Mouse (Mus musculus): Measurements from ENCODE around the gene Itgb8. TPM values are rescaled to one million over a fixed set of nuclear protein-coding genes. Genes with fewer than 3 reads are reported as not detected.

The Itgb8 gene
- polyA plus RNA-seq, 1 experiment from 2014 or later = 4.4 TPM

DNA sequence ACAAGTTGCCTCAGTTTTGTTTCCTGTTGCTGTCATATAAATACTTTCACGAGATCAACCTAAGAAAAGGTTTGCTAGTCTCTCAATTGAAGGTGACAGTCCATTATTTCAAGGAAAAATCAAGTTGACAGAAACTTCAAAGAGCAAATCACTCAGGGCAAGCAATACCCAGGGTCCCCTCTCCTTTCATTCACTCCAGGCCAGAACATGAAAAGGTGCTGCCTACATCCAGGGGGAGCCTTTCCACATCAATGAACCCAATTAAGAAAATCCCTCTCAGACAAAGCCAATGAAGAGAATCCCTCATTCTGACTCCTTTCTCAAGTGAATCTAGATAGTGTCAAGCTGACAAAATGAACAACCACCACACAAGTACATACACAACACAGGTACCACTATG lies 2.5 kb upstream of the Itgb8 start:
- Histone ChIP-seq H3K36me3 (ENCODE audit: control insufficient read depth, insufficient read depth, low read length) (no peaks in the 10 kb centered on the region), H3K4me2 (ENCODE audit: low read length) (no peak overlapping the region), H3K4me1 (ENCODE audit: control insufficient read depth in 2 of 2, insufficient read depth in 2 of 2, low read length in 2 of 2) (no peaks in the 10 kb centered on the region; a peak in 2 of 4 replicates), H3K9me3 (ENCODE audit: control insufficient read depth, low read length) (no peaks in the 10 kb centered on the region), H3K27ac (replicated peaks in 1 of 2; ENCODE audit: control insufficient read depth in 1 of 2, insufficient read depth in 1 of 2, low read depth in 2 of 2, low read length in 2 of 2) (no peak overlapping the region), H3K27me3 (ENCODE audit: control insufficient read depth, insufficient read depth, low read length) (no peaks in the 10 kb centered on the region), H3K4me3 (ENCODE audit: control insufficient read depth in 1 of 2, insufficient read depth in 1 of 2, low read depth in 1 of 2, low read length in 2 of 2) (no peak overlapping the region), H3K9ac (ENCODE audit: low read length) (no peak overlapping the region)
- no peak for ATAC-seq (ENCODE audit: insufficient number of reproducible peaks, insufficient read depth, low FRiP score, low read depth)
- WGBS = 85% methylated on average over 1 of the region's 1 CpGs

DNA sequence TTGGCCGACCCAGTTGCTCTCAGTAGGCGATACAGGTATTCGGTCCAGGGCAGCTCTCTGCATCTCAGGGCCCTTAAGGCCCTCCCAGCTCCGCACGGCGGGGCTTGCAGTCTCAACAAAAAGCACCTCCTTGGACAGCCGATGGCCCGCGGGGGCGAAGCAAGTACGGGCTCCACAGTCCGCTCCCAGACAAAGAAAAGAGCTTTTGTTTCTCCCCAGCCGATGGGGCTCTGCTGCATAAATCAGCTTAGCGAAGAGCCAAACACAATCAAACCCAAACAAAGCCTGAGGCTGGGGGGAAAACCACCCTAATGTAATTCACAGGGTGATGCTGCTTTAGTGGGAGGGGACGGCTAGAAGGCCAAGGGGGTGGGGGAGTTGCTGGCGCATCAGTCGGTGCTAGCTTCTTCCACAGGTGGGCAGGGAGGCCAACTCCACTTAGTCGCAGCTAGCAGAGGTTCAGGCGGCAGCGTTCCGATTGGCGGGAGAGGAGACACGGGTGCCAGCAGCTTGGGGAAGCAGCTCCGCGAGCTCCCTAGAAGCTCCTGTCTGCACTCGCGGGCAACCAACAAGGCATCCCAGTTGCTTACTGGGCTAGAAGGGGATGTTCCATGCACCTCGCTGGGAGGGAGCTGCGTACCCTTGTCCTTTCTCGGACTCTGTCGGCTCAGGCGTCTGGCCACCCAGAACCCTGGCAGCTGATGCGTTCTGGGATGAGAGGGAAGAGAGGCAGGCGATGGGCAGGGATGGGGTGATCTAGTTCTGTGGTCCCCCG lies 494 bp downstream of the Itgb8 start:
- Histone ChIP-seq H3K4me3 (ENCODE audit: control insufficient read depth in 1 of 2, insufficient read depth in 1 of 2, low read depth in 1 of 2, low read length in 2 of 2) (peak overlapping the region; percentile 61 to 70), H3K9me3 (ENCODE audit: control insufficient read depth, low read length) (no peaks in the 10 kb centered on the region), H3K36me3 (ENCODE audit: control insufficient read depth, insufficient read depth, low read length) (no peaks in the 10 kb centered on the region), H3K4me1 (ENCODE audit: control insufficient read depth in 2 of 2, insufficient read depth in 2 of 2, low read length in 2 of 2) (no peaks in the 10 kb centered on the region; a peak in 2 of 4 replicates), H3K27me3 (ENCODE audit: control insufficient read depth, insufficient read depth, low read length) (no peaks in the 10 kb centered on the region), H3K27ac (replicated peaks in 1 of 2; ENCODE audit: control insufficient read depth in 1 of 2, insufficient read depth in 1 of 2, low read depth in 2 of 2, low read length in 2 of 2) (peak overlapping the region; percentile 76 to 86), H3K4me2 (ENCODE audit: low read length) (peak overlapping the region; percentile 81), H3K9ac (ENCODE audit: low read length) (peak overlapping the region; percentile 75)
- under 1% methylated on average over 35 of the region's 35 CpGs for WGBS
- peak; percentile 56 for ATAC-seq (ENCODE audit: insufficient number of reproducible peaks, insufficient read depth, low FRiP score, low read depth)

DNA sequence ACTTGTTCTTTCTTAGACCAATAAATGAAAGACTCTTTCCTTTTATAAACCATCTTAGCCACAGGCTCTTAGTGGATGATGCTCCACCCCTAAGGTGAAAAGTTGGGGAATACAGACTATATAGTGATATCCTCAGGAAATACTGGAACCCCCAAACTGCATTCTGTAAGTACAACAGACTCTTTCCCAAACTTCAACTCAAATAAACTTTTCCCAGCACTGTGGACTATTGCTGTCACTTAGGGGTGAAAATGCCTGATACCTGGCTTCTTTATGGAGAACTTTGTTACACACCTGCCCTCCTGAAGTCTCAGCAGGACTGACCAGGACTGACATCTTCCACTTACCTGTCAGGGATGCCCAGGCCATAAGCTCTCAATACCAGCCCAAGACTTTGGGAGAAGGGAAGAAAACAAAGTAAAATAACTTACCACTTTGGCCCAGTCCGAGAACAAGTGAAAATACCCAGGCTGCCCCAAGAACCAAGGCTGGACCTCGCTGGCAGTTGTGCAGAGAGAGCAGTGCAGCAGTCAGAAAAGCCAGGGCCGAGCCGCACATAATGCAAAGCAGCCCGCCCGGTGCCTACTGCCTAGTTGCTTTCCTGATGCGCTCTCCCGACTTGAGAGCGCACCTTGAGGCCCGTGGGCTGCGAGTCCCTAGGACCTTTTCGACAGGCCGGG lies 1.2 kb downstream of the Itgb8 start:
- 2% methylated on average over 13 of the region's 13 CpGs for WGBS
- peak overlapping the region; percentile 76 to 86 for H3K27ac ChIP-seq (replicated peaks in 1 of 2; ENCODE audit: control insufficient read depth in 1 of 2, insufficient read depth in 1 of 2, low read depth in 2 of 2, low read length in 2 of 2)
- H3K9ac ChIP-seq (ENCODE audit: low read length) = peak overlapping the region; percentile 75
- H3K4me1 ChIP-seq (ENCODE audit: control insufficient read depth in 2 of 2, insufficient read depth in 2 of 2, low read length in 2 of 2) = no peaks in the 10 kb centered on the region; a peak in 2 of 4 replicates
- ATAC-seq (ENCODE audit: insufficient number of reproducible peaks, insufficient read depth, low FRiP score, low read depth) = no peak
- H3K4me3 ChIP-seq (ENCODE audit: control insufficient read depth in 1 of 2, insufficient read depth in 1 of 2, low read depth in 1 of 2, low read length in 2 of 2) = peak overlapping the region; percentile 61 to 70
- peak overlapping the region; percentile 81 for H3K4me2 ChIP-seq (ENCODE audit: low read length)
- no peaks in the 10 kb centered on the region for H3K36me3 ChIP-seq (ENCODE audit: control insufficient read depth, insufficient read depth, low read length)
- no peaks in the 10 kb centered on the region for H3K27me3 ChIP-seq (ENCODE audit: control insufficient read depth, insufficient read depth, low read length)
- no peaks in the 10 kb centered on the region for H3K9me3 ChIP-seq (ENCODE audit: control insufficient read depth, low read length)

DNA sequence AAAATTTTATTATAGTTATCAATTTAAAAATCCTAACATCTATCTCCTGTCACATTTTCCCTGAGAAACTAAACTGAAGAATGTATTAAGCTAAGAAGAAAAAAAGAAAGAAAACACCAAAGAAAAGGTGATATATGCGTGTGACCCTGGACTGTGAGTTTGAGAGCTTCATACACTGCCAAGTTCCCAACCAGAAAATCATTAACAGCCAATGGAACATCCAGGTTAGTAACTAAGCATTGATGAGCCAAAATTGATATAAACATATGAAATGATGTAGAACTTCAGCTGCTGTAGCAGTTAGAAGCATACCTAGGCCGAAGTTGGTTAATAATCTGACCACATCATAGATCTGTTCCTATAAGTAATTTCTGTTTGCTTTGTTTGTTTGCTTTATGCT lies 6.8 kb downstream of the Itgb8 start:
- WGBS = 82% methylated on average over 2 of the region's 2 CpGs
- H3K9me3 ChIP-seq (ENCODE audit: control insufficient read depth, low read length) = no peaks in the 10 kb centered on the region
- no peak overlapping the region for H3K4me3 ChIP-seq (ENCODE audit: control insufficient read depth in 1 of 2, insufficient read depth in 1 of 2, low read depth in 1 of 2, low read length in 2 of 2)
- 0 out of 2 replicates have a peak, but pooled peaks cover 3% of the 10 kb centered on the region for H3K36me3 ChIP-seq (ENCODE audit: control insufficient read depth, insufficient read depth, low read length)
- H3K9ac ChIP-seq (ENCODE audit: low read length) = no peak overlapping the region
- no peaks in the 10 kb centered on the region for H3K27me3 ChIP-seq (ENCODE audit: control insufficient read depth, insufficient read depth, low read length)
- no peak overlapping the region for H3K27ac ChIP-seq (replicated peaks in 1 of 2; ENCODE audit: control insufficient read depth in 1 of 2, insufficient read depth in 1 of 2, low read depth in 2 of 2, low read length in 2 of 2)
- no peak for ATAC-seq (ENCODE audit: insufficient number of reproducible peaks, insufficient read depth, low FRiP score, low read depth)
- no peak overlapping the region for H3K4me2 ChIP-seq (ENCODE audit: low read length)
- no peaks in the 10 kb centered on the region for H3K4me1 ChIP-seq (ENCODE audit: control insufficient read depth in 2 of 2, insufficient read depth in 2 of 2, low read length in 2 of 2)

DNA sequence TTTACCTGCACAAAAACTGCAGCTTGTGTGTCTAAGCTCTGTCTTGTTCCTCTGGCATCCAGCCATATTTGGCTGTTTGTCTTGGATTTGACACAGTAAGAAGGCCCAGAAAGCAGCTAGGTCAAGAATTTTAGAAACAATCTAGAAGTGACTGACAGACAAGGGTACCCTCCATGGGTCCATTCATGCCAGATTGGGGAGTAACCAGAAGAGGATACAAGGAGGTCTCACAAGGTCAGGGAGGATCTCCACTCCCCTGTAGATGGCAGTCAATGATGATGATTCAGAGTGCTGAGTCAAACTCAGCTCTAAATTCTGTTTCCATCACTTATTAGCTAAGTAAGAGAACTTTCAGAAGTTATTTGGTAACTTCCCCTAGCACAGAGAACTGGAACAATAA lies 8.2 kb downstream of the Itgb8 start:
- no peaks in the 10 kb centered on the region for H3K9me3 ChIP-seq (ENCODE audit: control insufficient read depth, low read length)
- H3K36me3 ChIP-seq (ENCODE audit: control insufficient read depth, insufficient read depth, low read length) = 0 out of 2 replicates have a peak, but pooled peaks cover 3% of the 10 kb centered on the region
- no peak overlapping the region for H3K27ac ChIP-seq (replicated peaks in 1 of 2; ENCODE audit: control insufficient read depth in 1 of 2, insufficient read depth in 1 of 2, low read depth in 2 of 2, low read length in 2 of 2)
- H3K4me2 ChIP-seq (ENCODE audit: low read length) = no peak overlapping the region
- no peak overlapping the region for H3K4me3 ChIP-seq (ENCODE audit: control insufficient read depth in 1 of 2, insufficient read depth in 1 of 2, low read depth in 1 of 2, low read length in 2 of 2)
- H3K4me1 ChIP-seq (ENCODE audit: control insufficient read depth in 2 of 2, insufficient read depth in 2 of 2, low read length in 2 of 2) = no peaks in the 10 kb centered on the region
- no peak overlapping the region for H3K9ac ChIP-seq (ENCODE audit: low read length)
- ATAC-seq (ENCODE audit: insufficient number of reproducible peaks, insufficient read depth, low FRiP score, low read depth) = no peak
- no peaks in the 10 kb centered on the region for H3K27me3 ChIP-seq (ENCODE audit: control insufficient read depth, insufficient read depth, low read length)

DNA sequence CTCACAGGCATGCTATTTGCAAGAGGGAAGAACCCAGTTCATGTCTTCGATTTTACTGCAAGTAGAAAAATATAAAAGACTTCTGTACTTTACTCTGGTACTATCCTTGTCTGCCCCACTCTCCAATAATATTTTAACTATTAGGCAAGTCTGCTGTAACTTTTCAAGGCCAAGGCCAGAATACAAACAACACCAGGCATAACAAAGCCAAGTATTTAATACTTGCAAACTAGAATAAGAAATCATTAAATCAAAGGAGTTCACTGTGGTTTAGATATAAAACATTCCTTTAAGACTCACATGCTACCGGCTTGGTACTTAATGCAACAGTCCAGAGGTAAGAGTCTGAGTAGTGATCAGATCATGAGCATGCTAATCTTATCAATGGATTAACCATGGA lies 9.0 kb downstream of the Itgb8 start:
- ATAC-seq (ENCODE audit: insufficient number of reproducible peaks, insufficient read depth, low FRiP score, low read depth) = no peak
- no peaks in the 10 kb centered on the region for H3K27me3 ChIP-seq (ENCODE audit: control insufficient read depth, insufficient read depth, low read length)
- H3K9me3 ChIP-seq (ENCODE audit: control insufficient read depth, low read length) = no peaks in the 10 kb centered on the region
- no peak overlapping the region for H3K4me2 ChIP-seq (ENCODE audit: low read length)
- 70% methylated on average over 2 of the region's 2 CpGs for WGBS
- H3K36me3 ChIP-seq (ENCODE audit: control insufficient read depth, insufficient read depth, low read length) = 0 out of 2 replicates have a peak, but pooled peaks cover 3% of the 10 kb centered on the region
- H3K4me1 ChIP-seq (ENCODE audit: control insufficient read depth in 2 of 2, insufficient read depth in 2 of 2, low read length in 2 of 2) = no peaks in the 10 kb centered on the region
- no peak overlapping the region for H3K4me3 ChIP-seq (ENCODE audit: control insufficient read depth in 1 of 2, insufficient read depth in 1 of 2, low read depth in 1 of 2, low read length in 2 of 2)
- H3K27ac ChIP-seq (replicated peaks in 1 of 2; ENCODE audit: control insufficient read depth in 1 of 2, insufficient read depth in 1 of 2, low read depth in 2 of 2, low read length in 2 of 2) = no peak overlapping the region
- no peak overlapping the region for H3K9ac ChIP-seq (ENCODE audit: low read length)

DNA sequence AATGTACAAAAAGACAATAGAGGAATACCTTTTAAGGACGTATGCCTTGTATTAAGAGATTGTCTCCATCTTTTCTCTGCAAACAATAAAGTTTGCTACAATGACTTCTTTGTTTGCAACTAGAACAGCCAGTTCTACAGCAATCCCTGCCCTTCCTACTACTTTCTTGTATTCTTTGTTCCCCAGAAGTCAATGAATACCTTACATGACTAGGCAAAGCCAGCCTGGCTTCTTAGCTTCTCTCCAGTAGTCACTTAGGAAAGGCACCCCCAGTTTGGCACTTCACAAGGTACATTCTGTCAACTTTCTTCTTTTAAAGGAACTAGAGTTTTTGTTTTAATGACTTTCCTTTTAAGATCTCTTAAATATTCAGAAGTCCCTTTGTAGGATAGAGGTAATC lies 10.7 kb downstream of the Itgb8 start:
- no peak for ATAC-seq (ENCODE audit: insufficient number of reproducible peaks, insufficient read depth, low FRiP score, low read depth)
- 88% methylated on average over 1 of the region's 1 CpGs for WGBS
- no peaks in the 10 kb centered on the region for H3K4me1 ChIP-seq (ENCODE audit: control insufficient read depth in 2 of 2, insufficient read depth in 2 of 2, low read length in 2 of 2)

More for the DNA sequence above, 10.7 kb downstream of the Itgb8 start:
- Histone ChIP-seq H3K4me2 (ENCODE audit: low read length) (no peak overlapping the region), H3K4me3 (ENCODE audit: control insufficient read depth in 1 of 2, insufficient read depth in 1 of 2, low read depth in 1 of 2, low read length in 2 of 2) (no peak overlapping the region), H3K27me3 (ENCODE audit: control insufficient read depth, insufficient read depth, low read length) (no peaks in the 10 kb centered on the region), H3K27ac (replicated peaks in 1 of 2; ENCODE audit: control insufficient read depth in 1 of 2, insufficient read depth in 1 of 2, low read depth in 2 of 2, low read length in 2 of 2) (no peak overlapping the region), H3K36me3 (ENCODE audit: control insufficient read depth, insufficient read depth, low read length) (0 out of 2 replicates have a peak, but pooled peaks cover 3% of the 10 kb centered on the region), H3K9me3 (ENCODE audit: control insufficient read depth, low read length) (no peaks in the 10 kb centered on the region), H3K9ac (ENCODE audit: low read length) (no peak overlapping the region)

All from heart, embryonic 14.5 days (tissue).